In the genomic region with DNA sequence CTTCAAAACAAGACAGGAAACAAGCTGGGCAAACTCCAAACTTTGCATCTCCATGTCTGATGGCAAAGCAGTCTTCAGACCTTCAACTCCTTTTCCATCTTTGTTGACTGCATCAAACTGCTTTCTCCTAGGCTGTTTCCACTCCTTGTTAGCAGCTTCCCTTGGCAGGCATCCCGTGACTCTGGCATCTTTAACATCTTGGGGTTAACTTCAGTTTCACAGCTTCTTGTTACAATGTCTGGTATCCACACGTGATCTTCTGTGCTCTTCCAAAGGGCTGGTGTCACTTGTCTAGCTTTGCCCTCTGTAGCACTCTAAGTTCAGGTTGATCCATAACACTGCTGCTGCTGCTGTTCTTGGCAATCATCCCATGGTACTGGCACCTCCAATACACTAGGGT, we compare ENCODE assay signal across 16 mouse cellular contexts.
DNase-seq lines count a peak whose midpoint lies in the region.
"Had no signal": no experiment of that assay in that cellular context is flagged by ENCODE, and none has a peak within 500 bp of the region (broad histone marks: within the 10 kb centered on the region; RNA-seq: fewer than 3 reads in every experiment).

No protein-coding gene starts in this region.

- peak; percentile 82 for DNase-seq in heart, adult 11 months
- no peak for DNase-seq in heart, adult 8-10 months (ENCODE audit: low spot score)
- DNase-seq in lung, postnatal 10 days: peak; percentile 22
- no peak for DNase-seq in lung, postnatal 14 days
- DNase-seq in kidney, postnatal 10 days: peak; percentile 67
- peak; percentile 26 to 49 for DNase-seq in kidney, postnatal 4 days
- DNase-seq in layer of hippocampus, adult 8-10 months (ENCODE audit: low spot score in 2 of 2): no peak
- DNase-seq: adrenal gland, adult 8-10 months; adrenal gland, postnatal 36 days; B cell, adult 2 months; cerebellum, adult 11 months; cerebellum, adult 8-10 months; cerebellum, postnatal 14 days; embryo, embryonic 11 days; gastrocnemius, postnatal 10 days; heart, adult 2 months had no signal

Comparison
In these comparisons a context has a peak if more than half of its experiments do, and no peak if none do; other contexts are left out.
1. DNase-seq: peak in heart, adult 11 months (single experiment), lung, postnatal 10 days (single experiment), kidney, postnatal 10 days (single experiment) and kidney, postnatal 4 days (2 of 2); none in heart, adult 8-10 months (single experiment), lung, postnatal 14 days (single experiment) and layer of hippocampus, adult 8-10 months (0 of 2).